ENCODE assay signal across 9 mouse cellular contexts in the genomic region with DNA sequence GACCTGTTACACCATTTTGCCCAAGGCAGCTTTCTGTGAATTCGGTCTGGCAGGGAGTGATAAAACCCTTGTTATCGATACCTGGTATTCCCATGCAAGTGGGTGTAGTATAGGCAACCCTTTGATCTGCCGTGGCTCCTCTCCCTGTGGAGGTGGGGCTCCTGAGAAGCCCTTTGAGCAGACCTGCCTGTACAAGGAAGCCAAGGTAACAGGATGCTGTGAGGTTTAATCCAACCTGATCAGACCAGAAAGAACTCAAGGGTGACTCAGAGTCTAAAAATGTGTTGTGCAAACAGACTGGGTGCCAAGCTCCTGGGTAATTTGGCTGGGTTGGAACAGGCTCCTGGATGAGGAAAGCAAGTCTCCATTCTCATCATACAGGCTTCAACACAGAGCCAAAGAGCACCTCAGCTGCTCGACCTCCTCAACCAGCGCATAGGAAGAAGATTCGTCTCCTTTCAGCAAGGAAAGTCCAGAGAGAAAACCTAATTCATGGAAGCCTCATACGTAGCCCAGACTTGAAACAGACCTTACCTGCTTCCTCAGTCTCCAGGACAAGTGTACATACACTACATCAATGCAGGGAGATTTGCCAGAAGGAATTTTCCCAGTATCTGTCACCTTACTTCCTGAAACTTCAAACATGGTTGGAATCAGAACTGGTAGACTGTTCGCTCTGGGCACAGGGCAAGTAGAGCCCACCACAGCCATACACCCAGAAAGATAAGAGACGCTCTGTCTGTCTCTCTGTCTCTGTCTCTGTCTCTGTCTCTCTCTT. TPM values are rescaled to one million over a fixed set of nuclear protein-coding genes. Genes with fewer than 3 reads are reported as not detected.
DNase-seq lines count a peak whose midpoint lies in the region; ATAC-seq and TF ChIP-seq lines count a peak whose summit lies in the region.
"Had no signal": no experiment of that assay in that cellular context is flagged by ENCODE, and none has a peak within 500 bp of the region (broad histone marks: within the 10 kb centered on the region; RNA-seq: fewer than 3 reads in every experiment).

No protein-coding gene starts in this region.

- no peak overlapping the region for H3K4me3 ChIP-seq in thymus, adult 2 months (ENCODE audit: control insufficient read depth, insufficient read depth, low read length)

- no peaks in the 10 kb centered on the region for H3K4me1 ChIP-seq in thymus, adult 2 months (replicated peaks; ENCODE audit: control insufficient read depth, insufficient read depth, low read length)

- no peak for TF ChIP-seq CTCF in thymus, adult 2 months (IDR thresholded peaks at IDR 0.05; ENCODE audit: borderline replicate concordance, control insufficient read depth, extremely low read depth, insufficient read depth, low read length, poor library complexity)

- DNase-seq in frontal cortex, postnatal 25 days (ENCODE audit: low spot score in 2 of 2) = no peak
- peak; percentile 67 to 77 for DNase-seq in cerebellum, postnatal 25 days
- DNase-seq in kidney, postnatal 10 days = peak; percentile 16
- DNase-seq in lung, postnatal 36 days = peak; percentile 86
- no peak for DNase-seq in thymus, adult 2 months
- DNase-seq in ovary, postnatal 10 days (ENCODE audit: low spot score) = no peak
- no peak for DNase-seq in spleen, adult 12 weeks (ENCODE audit: low spot score)
- DNase-seq: layer of hippocampus, adult 9-11 months had no signal

- no peak for TF ChIP-seq POLR2A in thymus, adult 2 months (IDR thresholded peaks at IDR 0.05; ENCODE audit: control insufficient read depth, extremely low read depth, insufficient read depth, low read length, poor library complexity)

- no peaks in the 10 kb centered on the region for H3K36me3 ChIP-seq in thymus, adult 2 months (ENCODE audit: control insufficient read depth, insufficient read depth, low read length)

- H3K27me3 ChIP-seq in thymus, adult 2 months (ENCODE audit: control insufficient read depth, insufficient read depth, low read length) = no peaks in the 10 kb centered on the region

- 82% methylated on average over 9 of the region's 9 CpGs for WGBS in thymus, adult 2 months

- no peak overlapping the region for H3K27ac ChIP-seq in thymus, adult 2 months (ENCODE audit: control insufficient read depth, insufficient read depth, low read length)

- peak; percentile 51 for ATAC-seq in frontal cortex, adult (ENCODE audit: low TSS enrichment)

RNA-seq across cellular contexts. Expression of gene Thnsl1, which starts 29.5 kb away (rescaled TPM):
- polyA plus RNA-seq in thymus, adult 2 months (2012; rRNA removed) = 1.7 and 3.0 TPM in 2 replicates

RNA-seq across cellular contexts. Expression of gene Enkur, which starts 29.9 kb away (rescaled TPM):
- not detected in 2 replicates for polyA plus RNA-seq in thymus, adult 2 months (2012; rRNA removed)

Comparison
In these comparisons a context has a peak if more than half of its experiments do, and no peak if none do; other contexts are left out.
1. DNase-seq: peak in cerebellum, postnatal 25 days (2 of 2), kidney, postnatal 10 days (single experiment) and lung, postnatal 36 days (single experiment); none in frontal cortex, postnatal 25 days (0 of 2), thymus, adult 2 months (single experiment), ovary, postnatal 10 days (single experiment) and spleen, adult 12 weeks (single experiment).